Mouse (Mus musculus) cerebellum, postnatal 36 days (tissue): ENCODE measurements around the gene Slc4a8.
A peak's percentile ranks its signal among the peaks of the same experiment; 100 is the strongest.
"Not testable (repeated sequence)": the region's sequence is repeated elsewhere in the genome, so short reads cannot be mapped to it uniquely, and the experiment has no call there.

ENCODE experiments used
- DNase-seq, 2 experiments: peaks; one replicate each; pipeline ENCODE4 v3.0.0; 2021 to 2022; ENCODE audit warnings: mixed read lengths in 2 of 2

Slc4a8 gene

DNA sequence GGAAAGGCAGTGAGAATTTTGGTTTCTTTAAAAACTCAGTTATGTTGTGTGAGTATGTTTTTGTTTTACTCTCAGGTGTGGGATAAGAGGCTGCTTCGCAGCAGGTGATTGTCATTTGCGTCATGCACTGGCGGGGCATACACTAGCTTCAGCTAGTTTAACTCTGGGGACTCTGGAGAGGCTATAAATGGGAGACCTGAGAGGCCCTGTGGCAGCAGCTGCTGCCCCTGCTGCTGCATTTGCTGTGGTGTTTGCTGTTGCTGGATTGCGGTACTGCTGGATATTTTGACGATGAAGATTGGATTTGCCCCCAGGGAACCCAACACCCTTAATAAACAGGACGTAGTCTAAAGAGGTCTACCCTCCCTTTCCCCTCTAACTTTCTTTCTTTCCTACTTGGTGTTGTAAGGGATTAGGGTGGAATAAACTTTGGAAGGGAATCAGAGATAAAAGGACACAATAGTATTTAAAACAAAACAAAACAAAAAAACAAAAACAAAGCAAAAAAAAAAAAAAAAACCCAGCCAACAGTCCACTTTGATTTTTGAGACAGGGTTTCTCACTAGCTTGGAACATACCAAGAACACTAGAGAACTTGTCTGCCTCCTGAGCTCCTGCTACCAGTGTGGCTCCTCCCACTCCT lies 14.9 kb upstream of the Slc4a8 start:
- DNase-seq, result no peak

DNA sequence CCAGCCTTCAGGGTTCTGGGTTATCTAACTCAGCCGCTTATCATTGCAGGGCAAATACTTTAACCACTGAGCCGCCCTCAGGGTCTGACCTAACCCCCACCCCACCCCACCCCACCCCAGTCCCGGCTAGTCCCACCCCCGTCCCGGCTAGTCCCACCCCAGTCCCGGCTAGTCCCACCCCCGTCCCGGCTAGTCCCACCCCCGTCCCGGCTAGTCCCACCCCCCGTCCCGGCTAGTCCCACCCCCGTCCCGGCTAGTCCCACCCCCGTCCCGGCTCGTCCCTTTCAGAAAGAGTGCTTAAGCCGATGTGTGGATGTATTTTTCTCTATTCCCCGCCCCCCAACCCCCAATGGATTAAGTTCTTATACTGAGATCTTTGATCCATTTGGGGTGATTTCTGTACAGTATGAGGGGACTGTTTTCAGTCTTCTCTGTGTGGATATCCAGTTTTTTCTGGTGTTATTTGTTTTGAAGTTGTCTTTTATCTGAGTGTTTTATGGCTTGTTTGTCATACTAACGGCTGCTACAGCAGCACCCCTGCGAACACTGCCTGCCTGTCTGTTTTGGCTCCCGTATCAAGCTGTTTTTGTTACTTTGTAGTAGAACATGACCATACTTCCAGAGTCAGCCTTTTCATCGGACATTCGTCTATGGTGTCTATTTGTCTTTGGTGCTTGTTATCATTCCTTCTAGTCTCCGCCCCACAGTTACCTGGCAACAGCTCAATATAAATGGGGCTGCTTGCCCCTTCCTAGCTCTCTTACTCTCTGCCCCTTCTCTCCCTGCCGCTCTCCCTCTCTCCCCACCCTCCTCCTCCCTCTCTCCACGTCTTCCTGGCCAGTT lies 14.2 kb upstream of the Slc4a8 start:
- DNase-seq, result no peak

DNA sequence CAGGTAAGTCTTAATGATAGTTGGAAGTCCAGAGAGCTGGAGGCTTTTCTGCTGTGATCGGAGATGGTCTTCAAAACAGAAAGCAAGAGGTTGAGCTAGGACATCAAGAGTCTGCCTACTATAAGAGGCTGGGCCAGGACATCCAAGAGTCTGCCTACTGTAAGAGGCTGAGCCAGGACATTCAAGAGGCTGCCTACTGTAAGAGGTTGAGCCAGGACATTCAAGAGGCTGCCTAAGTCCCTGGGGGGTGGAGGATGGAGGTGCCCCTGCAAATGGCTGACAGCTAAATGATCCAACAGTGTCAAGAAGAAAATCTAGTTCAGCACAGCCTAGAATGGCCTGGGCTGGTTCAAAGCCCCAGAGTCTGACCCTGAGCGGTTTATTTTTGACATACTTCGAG lies 13.0 kb upstream of the Slc4a8 start:
- no peak for DNase-seq

DNA sequence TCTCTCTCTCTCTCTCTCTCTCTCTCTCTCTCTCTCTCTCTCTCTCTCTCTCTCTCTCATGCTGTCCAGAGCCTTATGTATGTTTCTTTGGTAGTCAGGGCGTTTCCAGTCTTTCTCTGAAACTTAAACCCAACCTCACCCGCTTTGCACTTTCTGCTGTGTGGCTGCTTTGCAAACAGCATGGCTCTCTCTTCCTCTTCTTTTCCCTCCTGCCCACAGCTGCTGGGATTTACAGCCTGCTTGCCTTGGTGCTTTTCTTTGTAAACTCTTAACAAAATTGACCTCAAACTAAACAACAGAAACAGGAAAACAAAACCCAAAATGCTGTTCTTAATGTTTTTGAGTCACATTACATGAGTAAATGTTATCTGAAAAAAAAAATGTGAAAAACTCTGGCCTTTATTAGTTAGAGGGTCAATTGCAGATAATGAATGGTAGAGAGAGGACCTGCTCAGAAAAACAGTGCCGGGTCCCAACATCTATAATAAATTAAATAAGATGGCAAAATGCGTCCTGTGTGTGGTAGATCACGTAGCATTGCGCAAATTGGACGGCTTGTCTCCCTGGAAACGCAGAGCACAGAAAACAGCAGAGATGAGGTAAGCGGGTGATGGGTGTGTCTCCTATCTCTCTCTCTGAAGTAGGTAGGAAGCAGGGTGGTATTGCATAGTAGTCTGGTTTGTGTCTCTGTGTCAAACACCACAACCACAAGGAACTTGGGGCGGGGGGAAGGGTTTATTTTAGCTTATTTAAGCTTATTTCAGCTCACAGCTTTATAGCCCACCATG lies 11.6 kb upstream of the Slc4a8 start:
- no peak for DNase-seq

DNA sequence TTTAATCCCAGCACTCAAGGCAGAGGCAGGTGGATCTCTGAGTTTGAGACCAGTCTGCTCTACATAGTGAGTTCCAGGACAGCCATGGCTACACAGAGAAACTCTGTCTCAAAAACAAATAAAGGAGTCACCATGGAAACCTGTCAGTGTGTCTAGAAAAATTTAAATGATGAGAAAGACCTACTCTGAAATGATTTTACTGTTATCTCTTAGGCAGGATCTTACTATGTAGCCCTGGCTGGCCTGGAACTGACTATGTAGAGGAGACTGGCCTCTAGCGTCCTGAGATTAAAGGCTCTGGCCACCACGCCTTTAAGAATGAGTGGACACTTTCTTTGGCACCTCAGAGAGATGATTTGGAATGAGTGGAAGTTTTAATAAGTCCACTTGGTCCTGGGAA lies 9.1 kb upstream of the Slc4a8 start:
- DNase-seq, result no peak

DNA sequence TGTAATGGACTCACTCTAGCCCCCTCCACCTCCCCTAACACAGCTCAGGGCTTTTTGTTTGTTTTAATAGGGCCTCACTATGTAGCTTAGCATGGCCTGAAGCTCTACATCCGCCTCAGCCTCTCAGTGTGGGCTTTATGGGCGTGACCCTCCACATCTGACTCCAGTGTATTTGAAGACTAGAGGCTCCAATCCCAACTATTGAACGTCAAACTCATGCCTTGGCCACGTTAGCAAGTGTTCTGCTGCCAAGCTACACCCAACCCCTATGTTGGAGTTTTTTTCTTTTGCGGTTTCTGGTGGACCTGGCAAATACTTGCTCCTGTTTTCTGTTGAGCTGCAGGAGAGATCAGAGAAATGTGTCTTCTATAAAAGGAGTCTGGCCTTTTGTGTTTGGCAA lies 8.5 kb upstream of the Slc4a8 start:
- DNase-seq, result no peak

DNA sequence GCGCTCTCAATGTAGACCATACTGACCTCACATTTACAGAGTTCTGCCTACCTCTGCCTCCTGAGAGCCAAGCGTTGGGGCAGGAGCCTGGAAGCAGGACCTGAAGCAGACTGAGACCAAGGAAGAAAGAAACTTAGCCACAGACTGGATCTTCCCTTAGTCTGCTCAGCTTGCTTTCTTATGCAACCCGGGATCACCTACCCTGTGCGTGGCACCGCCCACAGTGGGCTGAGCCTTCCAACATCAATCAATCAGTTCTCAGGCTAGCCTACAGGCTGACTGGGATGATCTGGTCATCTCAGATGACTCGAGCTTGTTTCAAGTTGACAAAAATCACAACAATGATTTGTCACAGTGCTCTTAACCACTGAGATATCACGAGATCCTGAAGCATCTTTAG lies 7.5 kb upstream of the Slc4a8 start:
- no peak for DNase-seq

DNA sequence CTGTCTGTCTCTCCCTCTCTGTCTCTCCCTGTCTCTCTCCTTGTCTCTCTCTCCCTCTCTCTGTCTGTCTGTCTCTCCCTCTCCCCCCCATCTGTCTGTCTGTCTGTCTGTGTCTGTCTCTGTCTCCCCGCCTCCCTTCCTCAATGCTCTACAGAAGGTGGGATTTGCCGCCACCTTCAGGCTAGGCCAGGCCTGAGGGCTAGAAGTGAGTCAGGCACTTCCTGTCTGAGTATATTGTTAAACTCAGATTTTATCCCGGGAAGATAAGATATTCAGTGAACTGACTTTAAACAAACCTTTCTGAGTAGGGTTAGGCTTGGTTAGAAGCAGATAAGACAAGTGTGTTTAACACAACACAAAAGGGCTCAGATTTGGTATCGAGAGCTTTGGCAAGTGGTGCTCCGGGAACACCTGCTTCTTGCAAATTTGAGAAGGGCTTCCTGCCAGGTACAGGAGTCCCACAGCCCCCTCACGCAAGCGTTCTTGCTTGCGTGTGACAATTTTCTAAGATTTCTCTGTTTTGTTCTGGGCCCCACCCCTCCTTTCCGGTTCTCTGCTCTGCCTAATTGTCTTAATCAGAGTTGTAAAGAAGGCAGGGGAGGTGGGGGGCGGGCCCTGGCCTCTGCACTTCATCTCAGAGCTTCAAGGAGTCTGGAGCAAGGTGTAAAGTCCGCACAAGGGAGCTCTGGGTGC lies 6.6 kb upstream of the Slc4a8 start:
- DNase-seq, result no peak

DNA sequence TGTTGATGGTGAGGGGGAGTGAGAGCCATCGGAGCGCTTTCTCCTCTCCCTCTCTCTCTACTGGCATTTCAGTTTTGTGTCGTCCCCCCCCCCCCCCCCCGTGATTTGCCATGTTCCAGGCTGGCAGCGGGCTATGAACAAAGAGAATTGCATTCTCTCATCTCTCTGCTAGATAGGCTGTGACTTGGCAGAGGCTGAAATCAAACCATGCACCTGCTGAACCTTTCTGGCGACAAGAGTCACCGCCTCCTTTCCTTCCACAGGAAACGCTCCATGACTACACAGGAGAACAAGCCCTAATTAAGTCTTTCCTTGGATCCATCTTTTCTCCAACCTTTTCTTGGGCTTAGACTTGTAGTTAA lies 6.1 kb upstream of the Slc4a8 start:
- no peak for DNase-seq

DNA sequence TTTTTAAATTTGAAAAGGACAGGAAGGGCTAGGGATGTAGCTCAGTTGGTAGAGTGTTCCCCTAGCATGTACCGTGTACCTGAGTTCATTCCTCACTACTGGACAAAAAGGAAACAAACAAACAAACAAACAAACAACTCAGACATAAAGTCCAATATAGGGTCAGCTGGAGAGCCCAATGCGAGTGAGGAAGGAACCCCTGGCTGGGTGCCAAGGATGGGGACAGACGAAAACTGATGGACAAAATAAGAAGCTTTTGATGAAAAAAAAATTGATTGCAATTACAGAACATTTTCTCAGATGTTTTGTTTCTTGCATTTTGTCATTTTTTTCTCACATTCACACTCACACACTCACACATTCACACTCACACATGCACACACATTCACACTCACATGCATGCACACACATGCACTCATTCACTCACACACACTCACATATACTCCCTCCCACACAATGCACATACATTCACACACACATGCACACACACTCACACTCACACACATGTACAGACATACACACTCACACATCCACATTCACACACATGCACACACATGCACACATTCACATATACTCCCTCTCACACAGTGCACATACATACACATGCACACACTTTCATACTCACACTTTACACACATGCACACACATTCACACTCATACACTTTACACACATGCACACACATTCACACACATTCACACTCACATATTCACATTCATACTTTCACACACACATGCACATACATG lies 5.5 kb upstream of the Slc4a8 start:
- peak in 1 of 2 experiments; percentile 19 for DNase-seq

DNA sequence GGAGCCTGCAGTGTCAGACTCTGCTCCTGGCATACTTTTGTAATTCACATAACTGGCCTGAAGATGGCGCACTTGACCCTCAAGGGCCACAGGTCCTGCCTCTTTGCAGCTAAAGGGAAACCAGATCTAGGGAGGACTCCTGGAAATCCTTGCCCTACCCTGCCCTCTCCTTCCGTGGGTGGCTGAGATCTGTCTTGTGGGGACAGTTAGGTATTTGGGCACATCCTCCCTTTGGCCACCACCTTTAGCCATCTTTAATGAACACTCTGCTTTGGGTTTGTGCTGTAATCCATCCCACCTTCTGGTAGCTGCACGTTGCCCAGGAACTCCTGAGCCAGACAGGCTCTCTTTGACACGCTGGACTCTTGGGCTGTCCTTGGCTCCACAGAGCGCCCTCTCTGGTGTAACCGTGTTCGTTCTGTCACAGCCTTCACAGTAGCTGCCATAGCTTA lies 4.0 kb upstream of the Slc4a8 start:
- DNase-seq, result peak; percentile 66 to 80

DNA sequence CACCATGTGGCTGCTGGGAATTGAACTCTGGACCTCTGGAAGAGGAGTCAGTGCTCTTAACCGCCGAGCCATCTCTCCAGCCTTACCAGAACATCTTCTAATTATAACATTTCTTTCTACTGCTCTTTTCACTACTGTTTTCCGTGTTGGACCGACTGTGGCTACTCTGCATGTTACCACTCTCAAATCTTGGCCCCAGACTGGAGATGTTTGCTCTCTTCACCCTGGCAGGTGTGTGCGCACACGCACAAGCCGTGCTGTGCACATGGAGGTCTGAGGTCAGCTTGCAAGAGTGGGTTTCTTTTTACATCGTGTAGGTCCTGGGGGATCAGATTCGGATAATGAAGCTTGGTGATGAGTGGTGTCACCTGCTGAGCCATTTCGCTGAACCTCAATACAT lies 2.3 kb upstream of the Slc4a8 start:
- no peak for DNase-seq

DNA sequence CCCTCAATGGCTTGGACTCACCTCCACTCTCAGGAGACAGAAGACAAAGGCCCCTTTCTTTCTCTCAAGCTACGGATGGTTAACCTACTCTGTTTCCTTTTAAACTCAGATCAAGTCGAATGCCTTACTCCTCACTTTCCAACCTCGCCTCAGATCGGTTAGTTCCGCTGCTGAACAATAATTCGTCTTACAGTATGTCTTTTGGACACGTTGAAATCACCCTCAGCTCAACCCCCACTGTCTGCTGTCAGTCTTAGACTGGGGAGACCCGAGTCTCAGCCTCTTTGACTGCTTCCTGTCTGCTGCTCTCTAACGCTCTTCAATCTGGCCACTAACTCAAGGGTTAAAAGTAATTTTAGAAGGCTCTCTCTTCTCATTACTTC lies 520 bp upstream of the Slc4a8 start:
- DNase-seq, result no peak

DNA sequence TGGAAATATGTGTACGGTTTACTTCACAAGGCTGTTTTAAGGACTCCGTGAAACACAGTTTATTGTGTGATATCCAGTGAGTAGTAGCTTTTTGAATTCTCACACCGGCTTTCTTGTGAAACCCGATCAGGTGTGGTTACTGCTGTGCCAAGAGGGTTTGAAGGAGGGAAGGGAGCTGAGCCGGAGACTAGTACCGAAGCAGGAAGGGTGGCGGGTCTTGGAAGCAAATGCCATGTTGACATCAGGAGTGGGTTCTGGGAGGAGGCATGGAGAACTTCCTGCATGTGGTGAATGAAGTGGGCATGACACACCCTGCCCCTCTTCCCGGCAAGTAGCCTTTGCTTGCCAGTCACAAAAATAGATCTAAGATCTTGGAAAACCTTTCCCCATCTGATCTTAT lies 1.1 kb downstream of the Slc4a8 start:
- DNase-seq, result no peak

DNA sequence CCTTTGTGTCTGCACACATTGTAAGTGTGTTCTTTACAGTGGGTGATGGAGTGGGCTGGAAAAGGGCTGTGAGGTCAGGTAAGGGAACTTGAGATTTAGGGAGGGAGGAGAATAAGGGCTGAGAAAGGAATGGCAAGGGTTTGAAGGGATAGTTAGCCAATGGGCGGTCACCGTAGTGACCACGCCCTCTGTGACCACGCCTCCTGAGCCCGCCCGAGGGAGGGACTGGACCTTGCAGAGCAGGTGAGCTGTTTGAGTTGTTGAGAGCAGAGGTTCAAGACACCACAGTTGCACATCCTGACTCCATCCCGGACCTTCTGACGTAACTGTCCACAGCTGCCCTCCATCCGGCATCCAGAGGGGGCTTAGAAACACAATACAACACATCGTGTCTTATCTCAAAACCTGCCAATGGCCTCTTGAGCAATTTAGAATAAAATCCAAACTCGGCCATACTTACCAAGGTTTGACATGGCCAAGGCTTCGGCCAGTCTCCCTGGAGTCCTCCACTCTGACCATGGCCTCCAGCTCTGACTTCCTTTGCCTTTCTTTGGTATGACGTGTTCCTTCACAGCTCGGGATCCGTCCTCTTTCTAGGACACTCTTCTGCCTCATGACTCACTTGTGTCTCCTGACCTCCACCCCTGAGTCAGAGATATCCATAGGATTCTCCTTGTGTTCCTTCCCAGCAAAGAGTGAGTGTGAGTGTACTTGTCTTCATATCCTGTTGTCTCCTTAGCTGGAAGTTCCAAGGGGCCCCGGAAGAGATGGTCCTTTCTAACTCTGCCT lies 2.8 kb downstream of the Slc4a8 start:
- no peak for DNase-seq

DNA sequence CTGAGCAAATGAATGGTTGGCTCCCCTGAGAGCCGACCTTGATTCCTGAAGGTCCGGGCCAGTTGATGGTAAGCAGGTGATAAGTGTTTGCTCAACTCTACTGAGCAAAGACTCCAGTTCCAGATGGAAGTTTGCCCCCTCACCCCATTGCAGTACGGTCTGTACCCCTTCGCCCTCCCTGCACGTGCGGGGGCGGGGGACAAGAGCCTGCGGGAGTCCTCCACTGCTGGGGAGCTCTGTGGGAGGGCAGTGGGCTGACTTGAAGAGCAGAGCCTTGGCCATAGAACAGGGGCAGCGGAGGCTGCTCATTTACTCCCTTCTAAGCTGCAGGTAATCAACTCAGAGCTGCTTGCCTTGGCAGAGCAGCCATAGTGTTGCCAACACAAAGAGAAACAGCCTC lies 5.3 kb downstream of the Slc4a8 start:
- no peak for DNase-seq

DNA sequence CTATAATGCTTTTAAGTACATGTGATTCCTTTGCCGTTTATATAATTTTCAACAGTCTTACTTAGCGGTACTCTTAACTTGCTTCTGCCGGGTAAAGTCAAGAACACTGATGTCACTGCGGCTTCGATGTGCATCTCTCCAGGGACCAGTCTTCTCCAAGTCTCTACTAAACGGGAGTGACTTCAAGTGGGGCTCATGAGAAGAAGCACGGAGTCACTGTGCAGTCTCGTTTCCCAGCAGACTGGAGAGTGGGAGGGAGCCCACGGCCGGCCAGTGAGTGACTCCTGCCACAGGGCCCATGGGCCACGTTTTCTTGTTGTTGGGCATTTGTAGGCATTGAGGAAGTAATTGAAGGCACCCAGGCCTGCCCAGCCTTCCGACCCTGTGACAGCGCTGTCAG lies 6.3 kb downstream of the Slc4a8 start:
- DNase-seq, result no peak

DNA sequence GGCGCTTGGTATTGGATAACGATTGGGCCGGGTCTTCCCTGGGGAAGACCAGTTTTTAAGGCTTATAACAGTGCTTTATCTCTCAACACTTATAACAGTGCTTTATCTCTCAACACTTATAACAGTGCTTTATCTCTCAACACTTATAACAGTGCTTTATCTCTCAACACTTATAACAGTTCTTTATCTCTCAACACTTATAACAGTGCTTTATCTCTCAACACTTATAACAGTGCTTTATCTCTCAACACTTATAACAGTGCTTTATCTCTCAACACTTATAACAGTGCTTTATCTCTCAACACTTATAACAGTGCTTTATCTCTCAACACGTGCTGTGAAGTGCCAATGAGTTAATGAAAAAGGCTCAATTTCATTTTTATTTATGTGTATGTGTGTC lies 7.5 kb downstream of the Slc4a8 start:
- not testable (repeated sequence) for DNase-seq

DNA sequence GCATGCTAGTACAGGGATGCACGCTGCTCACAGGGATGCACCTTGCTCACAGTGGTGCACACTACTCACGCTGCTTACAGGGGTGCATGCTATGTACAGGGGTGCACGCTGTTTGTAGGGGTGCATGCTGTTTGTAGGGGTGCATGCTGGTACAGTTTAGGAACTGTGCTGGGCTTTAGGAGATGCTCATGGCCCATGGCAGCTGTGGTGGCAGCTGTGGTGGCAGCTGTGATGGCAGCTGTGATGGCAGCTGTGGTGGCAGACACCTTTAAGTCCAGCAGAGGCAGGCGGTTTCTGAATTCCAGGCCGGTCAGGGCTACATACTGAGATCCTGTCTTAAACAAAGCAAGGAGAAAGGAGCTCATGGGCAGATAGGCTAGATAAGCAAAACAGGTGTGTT lies 8.8 kb downstream of the Slc4a8 start:
- DNase-seq, result no peak

DNA sequence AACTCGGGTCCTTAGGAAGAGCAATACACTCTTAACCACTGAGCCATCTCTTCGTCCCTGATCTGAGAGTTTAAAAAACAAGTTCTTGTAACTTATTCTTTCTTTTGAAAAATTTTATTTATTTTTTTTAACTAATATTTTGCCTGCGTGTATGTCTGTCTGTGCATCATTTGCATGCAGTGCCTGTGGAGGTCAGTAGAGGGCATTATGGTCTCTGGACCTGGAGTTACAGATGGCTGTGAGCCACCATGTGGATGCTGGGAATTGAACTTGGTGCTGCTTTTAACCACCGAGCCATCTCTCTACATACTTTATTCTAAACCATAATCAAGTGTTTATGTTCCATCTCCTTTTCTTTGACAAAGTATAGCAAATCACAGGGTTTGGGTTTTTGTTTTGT lies 11.1 kb downstream of the Slc4a8 start:
- DNase-seq, result no peak

DNA sequence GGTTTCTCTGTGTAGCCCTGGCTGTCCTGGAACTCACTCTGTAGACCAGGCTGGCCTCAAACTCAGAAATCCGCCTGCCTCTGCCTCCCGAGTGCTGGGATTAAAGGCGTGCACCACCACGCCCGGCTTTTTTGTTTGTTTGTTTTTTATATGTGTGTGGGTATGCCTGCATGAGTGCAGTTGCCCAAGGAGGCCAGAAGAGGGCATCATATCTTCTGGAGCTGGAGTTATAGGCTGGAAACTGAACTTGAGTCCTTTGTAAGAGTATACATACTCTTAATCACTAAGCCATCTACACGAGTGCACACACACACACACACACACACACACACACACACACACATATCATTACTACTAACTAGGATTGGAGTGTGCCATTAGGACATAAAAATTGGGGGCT lies 12.3 kb downstream of the Slc4a8 start:
- DNase-seq, result not testable (repeated sequence)
